Mouse (Mus musculus): ENCODE measurements at regions not wholly inside any gene's neighbourhood (a gene's known extent, or its start where the extent isn't known, plus 50 kb on each side); places are given as distances from the start of the nearest gene placed in this dataset.
"Not testable (repeated sequence)": the region's sequence is repeated elsewhere in the genome, so short reads cannot be mapped to it uniquely, and the experiment has no call there.

DNA sequence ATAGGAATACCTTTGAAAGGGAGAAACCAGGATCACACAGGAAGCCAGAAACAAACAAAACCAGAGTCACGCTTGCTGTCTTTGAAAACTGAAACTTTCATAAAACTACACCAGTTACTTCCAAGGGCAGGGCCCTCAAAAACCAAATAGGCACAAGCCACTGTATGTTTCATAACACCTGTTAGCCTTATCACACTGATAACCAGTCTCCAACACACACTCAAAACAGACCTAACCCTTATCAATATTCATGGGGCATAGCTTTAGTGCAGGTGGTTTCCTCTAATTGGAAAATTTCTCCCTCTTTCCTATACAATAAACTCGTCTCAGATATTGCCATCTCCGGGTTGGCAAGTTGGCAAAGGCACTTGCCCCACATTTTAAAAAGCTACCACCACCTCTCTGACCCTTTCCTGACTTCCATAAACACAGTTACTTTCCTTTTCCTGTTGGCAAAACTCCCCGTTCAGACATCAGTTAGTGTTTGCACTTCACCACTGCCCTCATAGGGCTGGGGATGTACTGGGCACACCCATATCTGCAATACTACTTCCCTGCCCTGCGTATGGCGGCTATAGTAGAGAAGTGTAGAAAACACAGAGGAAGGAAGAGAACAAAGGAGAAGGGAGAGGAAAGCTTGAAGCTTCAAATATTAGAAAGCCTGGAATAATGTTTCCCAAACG is 169.1 kb upstream of the Col8a1 start:
- in situ Hi-C loops (cut with MboI; ENCODE audit: low sequenced_read_pairs): no loop called here

- in situ Hi-C loops (cut with MboI; ENCODE audit: low sequenced_read_pairs): no loop called here
These were observed 169.6 kb upstream of the Col8a1 start for GRCm38 (mm10) chr16:57924130-57924495.

- in situ Hi-C loops (cut with MboI; ENCODE audit: low sequenced_read_pairs): no loop called here
These were observed 173.3 kb upstream of the Col8a1 start for GRCm38 (mm10) chr16:57927816-57928215.

- in situ Hi-C loops (cut with MboI; ENCODE audit: low sequenced_read_pairs): no loop called here
These were observed 173.8 kb upstream of the Col8a1 start for GRCm38 (mm10) chr16:57928301-57928700.

DNA sequence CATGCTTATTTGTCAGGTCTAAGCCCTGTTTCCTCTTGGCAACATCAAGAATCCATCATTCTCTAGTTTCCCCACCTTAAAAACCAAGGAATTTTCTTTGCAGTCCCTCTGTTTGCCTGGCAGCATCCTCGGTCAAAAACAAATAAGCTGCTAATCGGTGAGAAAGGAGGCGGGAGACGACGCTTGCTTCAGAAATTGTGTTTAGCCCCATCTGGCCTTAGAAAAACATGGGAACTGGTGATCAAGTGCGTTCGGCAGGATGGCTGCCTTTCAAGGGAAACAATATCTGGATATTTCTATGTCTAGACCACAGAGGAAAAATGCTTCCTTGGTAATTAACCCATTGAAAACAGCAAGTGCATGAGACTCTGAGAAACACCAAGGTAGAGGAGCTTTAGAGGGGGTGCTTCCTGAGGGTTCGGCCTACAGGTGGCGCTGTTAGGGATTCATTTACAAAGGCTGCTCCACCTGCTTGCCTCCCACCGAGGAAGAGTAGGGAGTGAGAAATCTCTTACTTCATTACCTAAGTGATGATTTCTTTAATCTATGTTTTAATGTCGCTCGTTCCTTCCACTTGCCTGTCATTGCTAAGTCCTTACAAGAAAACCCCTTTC is 174.7 kb upstream of the Col8a1 start:
- in situ Hi-C loops (cut with MboI; ENCODE audit: low sequenced_read_pairs): no loop called here

DNA sequence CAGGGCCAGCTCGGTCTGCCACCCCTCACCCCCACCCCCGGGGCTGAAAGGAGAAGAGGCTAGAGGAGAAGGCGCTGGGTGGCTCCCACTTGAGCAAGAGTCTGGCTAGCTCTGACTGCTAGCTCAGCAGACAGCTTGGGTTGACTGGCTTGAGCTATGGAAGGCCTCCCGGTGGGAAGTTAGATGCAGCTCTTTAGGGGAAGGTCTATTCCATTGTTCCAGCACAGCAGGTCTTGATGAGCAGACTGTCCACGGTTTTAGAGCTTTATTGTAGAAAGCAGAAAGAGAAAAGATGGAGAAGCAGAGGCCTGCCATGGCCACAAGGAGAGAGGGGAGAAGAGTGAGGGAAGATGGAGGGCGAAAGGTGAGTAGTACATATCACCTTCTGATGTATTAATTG is 190.9 kb upstream of the Col8a1 start:
- in situ Hi-C loops (cut with MboI; ENCODE audit: low sequenced_read_pairs): no loop called here

DNA sequence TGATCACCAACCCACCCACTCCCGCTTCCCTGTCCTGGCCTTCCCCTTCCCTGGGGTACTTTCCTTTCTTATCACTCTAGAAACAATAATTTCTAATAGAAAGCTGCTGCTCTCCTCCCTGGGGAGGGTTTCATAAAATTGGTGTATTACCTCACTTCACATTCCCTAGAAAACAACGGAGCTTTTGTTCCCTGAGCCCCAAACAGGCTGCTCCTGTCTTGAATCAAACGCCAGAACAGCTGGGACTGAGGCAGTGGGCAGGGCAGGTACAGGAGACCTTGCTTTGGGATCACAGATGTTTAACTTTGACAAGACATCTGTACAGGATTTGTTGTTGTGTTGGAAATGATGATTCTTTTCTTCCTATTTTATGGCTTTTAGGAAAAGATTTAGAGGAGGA is 192.8 kb upstream of the Col8a1 start:
- in situ Hi-C loops (cut with MboI; ENCODE audit: low sequenced_read_pairs): no loop called here

DNA sequence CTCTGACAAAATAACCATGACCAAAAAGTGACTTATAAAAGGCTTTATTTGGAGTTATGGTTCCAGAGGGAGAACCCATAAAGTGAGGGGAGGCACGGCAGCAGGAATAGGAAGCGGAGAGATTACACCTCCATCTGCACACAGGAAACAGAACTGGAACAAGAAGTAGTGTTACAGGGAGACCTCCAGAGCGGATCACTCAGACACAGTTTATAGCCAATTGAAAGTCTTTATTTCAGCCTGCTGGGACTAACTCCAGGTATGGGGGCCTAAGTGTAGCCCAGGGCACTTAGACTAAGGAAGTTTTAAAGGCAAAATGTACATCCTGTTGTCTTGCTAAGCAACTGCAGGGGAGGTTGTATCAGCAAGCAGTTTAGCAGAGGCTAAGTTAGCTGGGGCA is 195.1 kb upstream of the Col8a1 start:
- in situ Hi-C loops (cut with MboI; ENCODE audit: low sequenced_read_pairs): no loop called here

DNA sequence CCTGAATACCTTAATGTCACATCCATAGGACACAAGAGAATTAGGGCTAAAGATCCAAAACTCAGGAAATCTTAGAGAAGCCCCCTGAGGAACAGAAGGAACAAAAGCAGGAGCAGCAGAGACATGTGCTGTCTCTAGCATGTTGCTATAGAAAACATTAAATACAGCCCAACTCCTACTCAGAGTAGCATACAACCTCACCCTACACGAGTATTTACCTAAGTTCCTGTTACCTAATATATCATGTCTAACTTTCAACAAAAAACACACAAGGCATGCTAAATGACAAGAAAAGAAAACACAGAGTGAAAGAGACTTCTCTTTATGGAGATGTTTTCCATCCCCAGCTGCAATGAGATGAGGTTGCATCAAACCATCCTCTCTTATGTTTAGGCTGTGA is 216.4 kb upstream of the Col8a1 start:
- in situ Hi-C loops (cut with MboI; ENCODE audit: low sequenced_read_pairs): no loop called here

GRCm38 (mm10) chr16:57984111-57984510 is 229.6 kb upstream of the Col8a1 start:
- in situ Hi-C loops (cut with MboI; ENCODE audit: low sequenced_read_pairs): no loop called here

GRCm38 (mm10) chr16:58005740-58006139 is 251.2 kb upstream of the Col8a1 start:
- in situ Hi-C loops (cut with MboI; ENCODE audit: low sequenced_read_pairs): no loop called here

DNA sequence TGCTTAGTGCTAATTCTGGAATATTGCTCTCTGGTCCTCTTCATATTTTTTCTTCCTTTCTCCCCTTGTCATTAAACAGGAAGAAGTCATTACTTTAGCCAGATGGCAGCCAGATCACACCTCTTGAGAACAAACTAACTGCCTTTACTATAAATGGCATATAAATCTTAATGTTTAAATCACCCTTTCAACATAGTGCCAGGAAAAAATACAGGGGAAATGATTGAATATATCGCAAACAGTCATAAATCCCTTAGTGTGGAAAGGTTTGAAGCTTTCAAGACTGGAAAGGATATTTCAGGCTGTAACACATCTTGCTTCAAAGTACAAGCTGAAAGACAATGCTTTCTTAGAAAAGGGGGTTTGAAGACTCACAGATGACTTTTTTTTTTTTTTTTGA is 259.0 kb upstream of the Col8a1 start:
- in situ Hi-C loops (cut with MboI; ENCODE audit: low sequenced_read_pairs): no loop called here

DNA sequence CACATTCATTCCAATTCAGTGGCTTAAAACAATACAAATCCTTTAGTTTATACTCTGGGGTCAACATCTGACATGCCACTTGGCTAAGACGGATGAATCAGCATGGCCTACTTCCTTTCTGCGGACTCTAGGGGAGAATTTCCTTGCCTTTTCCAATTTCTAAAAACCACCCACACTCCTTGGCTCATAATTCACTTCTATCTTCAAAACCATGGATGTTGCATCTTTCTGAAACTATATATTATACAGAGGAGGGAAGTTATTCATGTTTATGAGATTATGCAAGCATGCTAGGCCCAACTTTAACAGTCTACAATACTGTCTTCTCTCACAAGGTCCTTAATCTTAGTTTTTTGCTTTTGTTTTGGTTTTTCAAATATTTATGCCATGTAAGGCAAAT is 273.0 kb upstream of the Col8a1 start:
- in situ Hi-C loops (cut with MboI; ENCODE audit: low sequenced_read_pairs): no loop called here

DNA sequence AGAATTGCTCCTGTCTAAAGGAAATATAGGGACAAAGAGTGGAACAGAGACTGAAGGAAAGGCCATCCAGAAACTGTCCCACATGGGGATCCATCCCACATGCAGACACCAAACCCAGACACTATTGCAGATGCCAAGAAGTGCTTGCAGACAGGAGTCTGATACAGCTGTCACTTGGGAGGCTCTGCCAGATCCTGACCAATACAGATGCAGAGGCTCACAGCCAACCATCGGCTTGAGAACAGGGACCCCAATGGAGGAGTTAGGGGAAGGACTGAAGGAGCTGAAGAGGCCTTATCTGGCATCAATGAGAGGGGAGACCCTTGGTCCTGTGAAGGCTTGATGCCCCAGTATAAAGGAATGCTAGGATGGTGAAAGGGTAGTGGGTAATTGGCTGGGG is 274.0 kb upstream of the Col8a1 start:
- in situ Hi-C loops (cut with MboI; ENCODE audit: low sequenced_read_pairs): not testable (repeated sequence)

GRCm38 (mm10) chr16:58029674-58030073 is 275.1 kb upstream of the Col8a1 start:
- in situ Hi-C loops (cut with MboI; ENCODE audit: low sequenced_read_pairs): no loop called here

DNA sequence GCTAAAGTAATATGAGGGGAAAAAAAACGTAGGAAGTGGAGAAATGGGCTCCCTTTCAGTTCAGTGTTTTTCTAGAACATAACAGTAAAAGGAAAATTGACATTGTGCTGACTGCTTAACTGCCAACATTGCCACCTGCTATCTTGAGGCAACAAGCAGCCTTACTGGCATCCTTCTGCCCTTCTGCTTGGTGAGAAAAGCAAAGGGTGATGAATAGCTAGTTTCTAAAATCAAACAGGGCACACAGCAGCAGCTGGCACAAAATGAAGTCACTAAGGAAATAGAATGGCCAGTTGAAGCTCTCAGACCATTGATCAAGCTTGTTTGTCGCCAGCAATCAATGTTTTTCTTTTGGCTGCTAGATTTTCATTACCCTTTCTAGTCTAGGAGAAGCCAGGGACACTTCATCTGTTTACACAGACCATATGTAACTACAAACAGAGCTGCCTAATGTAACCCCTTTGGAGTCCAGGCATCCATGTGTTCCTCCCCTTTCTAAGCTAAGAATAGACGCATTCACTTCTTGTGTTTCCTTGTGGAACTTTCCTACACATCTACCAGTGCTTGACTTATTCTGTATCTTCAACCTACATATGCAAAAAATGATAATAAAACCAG is 314.2 kb upstream of the Col8a1 start:
- in situ Hi-C loops (cut with MboI; ENCODE audit: low sequenced_read_pairs): no loop called here

- in situ Hi-C loops (cut with MboI; ENCODE audit: low sequenced_read_pairs): no loop called here
These were observed 317.9 kb upstream of the Col8a1 start for GRCm38 (mm10) chr16:58072441-58072840.

GRCm38 (mm10) chr16:58100351-58100750 is 307.9 kb upstream of the Dcbld2 start:
- in situ Hi-C loops (cut with MboI; ENCODE audit: low sequenced_read_pairs): no loop called here

DNA sequence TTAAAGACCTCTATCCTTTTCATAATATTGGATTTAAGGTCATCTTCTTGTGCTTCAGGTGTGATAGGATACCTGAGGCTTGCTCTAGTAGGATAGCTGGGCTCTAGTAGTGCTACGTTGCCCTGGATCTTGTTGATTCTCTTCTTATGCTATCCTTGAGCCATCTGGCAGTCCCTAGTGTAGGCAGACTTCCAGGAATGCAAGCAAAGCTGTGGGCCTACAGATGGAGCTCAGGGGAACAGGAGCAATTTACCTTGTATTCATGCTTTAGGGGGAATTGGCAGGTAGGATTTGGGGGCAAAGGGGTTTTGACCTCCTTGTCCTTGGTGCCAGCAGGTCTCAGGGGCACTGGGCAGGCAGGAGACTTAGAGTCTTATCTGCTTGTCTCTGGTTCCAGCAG is 297.8 kb upstream of the Dcbld2 start:
- in situ Hi-C loops (cut with MboI; ENCODE audit: low sequenced_read_pairs): no loop called here

- in situ Hi-C loops (cut with MboI; ENCODE audit: low sequenced_read_pairs): no loop called here
These were observed 282.2 kb upstream of the Dcbld2 start for GRCm38 (mm10) chr16:58126086-58126485.

- in situ Hi-C loops (cut with MboI; ENCODE audit: low sequenced_read_pairs): no loop called here
These were observed 271.9 kb upstream of the Dcbld2 start for GRCm38 (mm10) chr16:58136144-58136905.

GRCm38 (mm10) chr16:58136979-58137378 is 271.3 kb upstream of the Dcbld2 start:
- in situ Hi-C loops (cut with MboI; ENCODE audit: low sequenced_read_pairs): no loop called here

Data from CH12F3 (cell line).